Mouse (Mus musculus) megakaryocyte, embryonic 14.5 days (primary cell): Measurements from ENCODE around the gene Mov10. TPM values are rescaled to one million over a fixed set of nuclear protein-coding genes. Genes with fewer than 3 reads are reported as not detected.
A peak's percentile ranks its signal among the peaks of the same experiment; 100 is the strongest.
"Not testable (repeated sequence)": the region's sequence is repeated elsewhere in the genome, so short reads cannot be mapped to it uniquely, and the experiment has no call there.

ENCODE experiments used
- H3K27me3 ChIP-seq: replicated peaks from 2 replicates; pipeline ENCODE3; 2012; ENCODE audit warnings: inconsistent platforms
- H3K36me3 ChIP-seq: replicated peaks from 2 replicates; pipeline ENCODE3; 2012; ENCODE audit warnings: low read length, inconsistent platforms, mixed read lengths
- H3K4me1 ChIP-seq: 2 replicates; pipeline ENCODE4 v1.6.1; 2012; ENCODE audit warnings: inconsistent platforms
- H3K4me3 ChIP-seq: replicated peaks from 2 replicates; pipeline ENCODE3; 2012; ENCODE audit warnings: moderate library complexity, mild to moderate bottlenecking, inconsistent platforms
- H3K9me3 ChIP-seq: 2 replicates; pipeline ENCODE4 v1.6.1; 2012; ENCODE audit warnings: inconsistent platforms
- FLI1 ChIP-seq: IDR thresholded peaks from 2 replicates; pipeline ENCODE4 v1.6.1; 2012; ENCODE audit warnings: low read length, inconsistent platforms, mixed read lengths
- GATA1 ChIP-seq: IDR thresholded peaks from 3 replicates; pipeline ENCODE4 v1.6.1; 2012; ENCODE audit warnings: mixed read lengths, low read length, inconsistent platforms, borderline replicate concordance
- polyA plus RNA-seq: library from polyadenylated mRNA; stranded (reverse); fragments of >175 nt; gene quantifications from 2 replicates; pipeline ENCODE4 v1.2.3, GENCODE M21; 2012; ENCODE audit warnings: low replicate concordance; ENCODE audit not compliant: insufficient read depth

Gene Mov10
- polyA plus RNA-seq, 1 experiment, result 38.5 TPM

- peaks cover 93% of the 10 kb centered on the region for H3K36me3 ChIP-seq
- no peak for TF ChIP-seq GATA1
- no peak for TF ChIP-seq FLI1
- H3K9me3 ChIP-seq, result no peaks in the 10 kb centered on the region
- H3K4me3 ChIP-seq, result no peak overlapping the region
- peaks cover under 1% of the 10 kb centered on the region; the same call in 1 of the 2 replicates for H3K4me1 ChIP-seq
- no peaks in the 10 kb centered on the region for H3K27me3 ChIP-seq
Observed at GRCm38 (mm10) chr3:104841049-104841448, 22.7 kb upstream of the Mov10 start.

GRCm38 (mm10) chr3:104835797-104836196, 17.4 kb upstream of the Mov10 start:
- H3K4me1 ChIP-seq, result peaks cover 17% of the 10 kb centered on the region
- no peak overlapping the region for H3K4me3 ChIP-seq
- H3K9me3 ChIP-seq, result no peaks in the 10 kb centered on the region
- TF ChIP-seq GATA1 (no peak), FLI1 (no peak)
- peaks cover 94% of the 10 kb centered on the region for H3K36me3 ChIP-seq
- H3K27me3 ChIP-seq, result no peaks in the 10 kb centered on the region

GRCm38 (mm10) chr3:104822413-104822812, 4.0 kb upstream of the Mov10 start:
- Histone ChIP-seq H3K9me3 (no peaks in the 10 kb centered on the region), H3K27me3 (no peaks in the 10 kb centered on the region), H3K4me1 (peaks cover 43% of the 10 kb centered on the region), H3K36me3 (peaks cover 52% of the 10 kb centered on the region), H3K4me3 (no peak overlapping the region)
- TF ChIP-seq FLI1, result no peak
- TF ChIP-seq GATA1, result no peak

- Histone ChIP-seq H3K36me3 (peaks cover 43% of the 10 kb centered on the region), H3K27me3 (no peaks in the 10 kb centered on the region), H3K4me1 (peaks cover 57% of the 10 kb centered on the region), H3K4me3 (no peak overlapping the region), H3K9me3 (no peaks in the 10 kb centered on the region)
- no peak for TF ChIP-seq FLI1
- no peak for TF ChIP-seq GATA1
Observed at GRCm38 (mm10) chr3:104820426-104820825, 2.1 kb upstream of the Mov10 start.

GRCm38 (mm10) chr3:104818749-104819134, 379 bp upstream of the Mov10 start:
- no peak for TF ChIP-seq GATA1
- TF ChIP-seq FLI1, result no peak
- peaks cover 62% of the 10 kb centered on the region for H3K4me1 ChIP-seq
- peak overlapping the region; percentile 100 for H3K4me3 ChIP-seq
- H3K27me3 ChIP-seq, result no peaks in the 10 kb centered on the region
- H3K9me3 ChIP-seq, result no peaks in the 10 kb centered on the region
- peaks cover 47% of the 10 kb centered on the region for H3K36me3 ChIP-seq

GRCm38 (mm10) chr3:104817481-104817990, 827 bp downstream of the Mov10 start:
- TF ChIP-seq GATA1, result no peak
- peak overlapping the region; percentile 100 for H3K4me3 ChIP-seq
- H3K4me1 ChIP-seq, result peaks cover 62% of the 10 kb centered on the region
- H3K9me3 ChIP-seq, result no peaks in the 10 kb centered on the region
- H3K36me3 ChIP-seq, result peaks cover 49% of the 10 kb centered on the region
- H3K27me3 ChIP-seq, result no peaks in the 10 kb centered on the region

- Histone ChIP-seq H3K36me3 (peaks cover 42% of the 10 kb centered on the region), H3K9me3 (no peaks in the 10 kb centered on the region), H3K27me3 (no peaks in the 10 kb centered on the region), H3K4me1 (peaks cover 69% of the 10 kb centered on the region), H3K4me3 (no peak overlapping the region)
- TF ChIP-seq GATA1, result no peak
- TF ChIP-seq FLI1, result no peak
Observed at GRCm38 (mm10) chr3:104816130-104816529, 2.2 kb downstream of the Mov10 start.

GRCm38 (mm10) chr3:104815346-104815745, 3.0 kb downstream of the Mov10 start:
- no peaks in the 10 kb centered on the region for H3K27me3 ChIP-seq
- no peak for TF ChIP-seq FLI1
- TF ChIP-seq GATA1, result no peak
- H3K4me1 ChIP-seq, result peaks cover 61% of the 10 kb centered on the region
- H3K36me3 ChIP-seq, result peaks cover 34% of the 10 kb centered on the region
- H3K9me3 ChIP-seq, result no peaks in the 10 kb centered on the region
- H3K4me3 ChIP-seq, result no peak overlapping the region

- Histone ChIP-seq H3K9me3 (no peaks in the 10 kb centered on the region), H3K4me1 (peaks cover 55% of the 10 kb centered on the region), H3K27me3 (no peaks in the 10 kb centered on the region), H3K4me3 (no peak overlapping the region), H3K36me3 (peaks cover 30% of the 10 kb centered on the region)
- TF ChIP-seq GATA1, result no peak
- TF ChIP-seq FLI1, result no peak
Observed at GRCm38 (mm10) chr3:104814746-104815145, 3.6 kb downstream of the Mov10 start.

GRCm38 (mm10) chr3:104813227-104813626, 5.1 kb downstream of the Mov10 start:
- not testable (repeated sequence) for H3K27me3 ChIP-seq, H3K9me3 ChIP-seq, H3K4me3 ChIP-seq
- Histone ChIP-seq H3K4me1 (peaks cover 40% of the 10 kb centered on the region), H3K36me3 (peaks cover 30% of the 10 kb centered on the region)

- Histone ChIP-seq H3K4me3 (no peak overlapping the region), H3K4me1 (peaks cover 37% of the 10 kb centered on the region), H3K9me3 (no peaks in the 10 kb centered on the region), H3K27me3 (no peaks in the 10 kb centered on the region), H3K36me3 (peaks cover 36% of the 10 kb centered on the region)
- no peak for TF ChIP-seq FLI1
Observed at GRCm38 (mm10) chr3:104812254-104812653, 6.1 kb downstream of the Mov10 start.
